Mouse (Mus musculus): ENCODE measurements at regions not wholly inside any gene's neighbourhood (a gene's known extent, or its start where the extent isn't known, plus 50 kb on each side); places are given as distances from the start of the nearest gene placed in this dataset.

DNA sequence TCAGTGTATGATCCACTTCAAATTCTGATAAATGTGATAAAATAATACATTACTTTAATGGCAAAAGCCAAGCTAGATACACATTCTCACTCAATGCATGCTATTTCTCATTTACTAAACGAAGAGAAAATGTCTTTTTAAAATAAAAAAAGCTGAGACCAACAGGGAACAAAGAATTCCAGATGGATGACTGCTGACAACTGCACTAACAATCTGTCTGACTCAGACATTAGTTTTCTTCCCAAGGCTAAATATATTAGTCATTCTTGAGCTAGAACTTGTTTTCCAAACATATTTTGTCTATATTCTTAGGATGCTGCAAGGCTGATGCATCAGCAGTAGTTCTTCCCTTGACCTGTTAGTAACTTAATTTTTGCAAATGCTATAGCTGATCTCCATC lies 1008.2 kb downstream of the Sis start:
- DNase-seq (ENCODE audit: low spot score in 2 of 2) = peak; percentile 28 to 77

DNA sequence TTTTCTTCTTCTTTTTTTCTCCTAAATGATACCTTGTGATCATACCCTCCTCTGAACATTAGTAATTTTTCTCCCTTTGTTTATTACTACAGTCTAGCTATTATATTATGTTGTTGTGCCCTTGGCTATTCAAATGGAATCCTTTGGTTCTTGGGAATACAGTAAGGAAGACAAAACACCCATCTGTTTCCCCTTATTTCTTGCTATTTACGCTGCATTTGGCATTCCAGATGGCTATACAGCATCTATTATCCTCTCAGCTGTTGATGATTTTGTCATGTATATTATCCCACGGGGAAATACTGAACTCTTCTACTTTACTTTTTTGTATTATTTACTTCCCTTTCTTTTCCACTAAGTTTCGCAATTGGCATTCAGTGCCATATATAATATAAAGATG lies 1047.8 kb downstream of the Sis start:
- DNase-seq (ENCODE audit: low spot score in 2 of 2) = peak in 1 of 2 experiments; percentile 41

DNA sequence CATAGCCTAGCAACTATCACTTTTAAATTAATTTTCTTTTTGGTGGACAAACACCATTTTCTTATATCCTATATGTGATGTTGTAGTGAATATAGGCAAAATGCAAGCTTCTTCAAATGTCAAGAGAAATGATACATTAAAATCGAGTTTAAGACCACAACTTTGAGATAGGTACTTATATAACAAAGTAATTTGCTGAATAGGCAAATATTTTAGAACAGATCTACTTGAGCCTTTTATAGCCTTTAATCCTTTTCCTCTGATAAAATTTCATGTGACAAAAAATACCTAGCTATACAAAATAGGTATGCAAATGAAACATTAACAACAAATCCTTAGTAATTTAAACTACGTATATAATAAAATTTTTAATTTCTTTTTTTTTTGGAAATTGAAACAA lies 1053.9 kb downstream of the Sis start:
- DNase-seq (ENCODE audit: low spot score in 2 of 2) = no peak

DNA sequence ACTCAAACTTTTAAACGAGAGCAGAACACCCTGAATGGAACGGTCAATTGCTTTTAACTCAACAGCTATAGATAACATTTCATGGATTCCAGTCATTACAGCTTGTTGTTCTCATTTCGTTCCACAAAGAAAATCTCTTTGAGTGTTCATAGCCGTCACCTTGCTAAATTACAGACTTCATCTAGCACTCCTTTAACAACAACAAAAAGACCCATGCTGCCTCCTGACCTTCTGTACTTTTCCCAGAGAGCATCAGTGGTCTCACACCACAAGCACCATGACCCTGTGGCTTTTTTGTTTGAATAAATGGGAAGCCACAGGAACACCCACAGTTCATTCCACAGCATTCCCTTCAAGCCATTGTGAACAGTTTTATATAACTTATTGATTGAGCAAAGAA lies 1058.4 kb downstream of the Sis start:
- DNase-seq (ENCODE audit: low spot score in 2 of 2) = no peak

DNA sequence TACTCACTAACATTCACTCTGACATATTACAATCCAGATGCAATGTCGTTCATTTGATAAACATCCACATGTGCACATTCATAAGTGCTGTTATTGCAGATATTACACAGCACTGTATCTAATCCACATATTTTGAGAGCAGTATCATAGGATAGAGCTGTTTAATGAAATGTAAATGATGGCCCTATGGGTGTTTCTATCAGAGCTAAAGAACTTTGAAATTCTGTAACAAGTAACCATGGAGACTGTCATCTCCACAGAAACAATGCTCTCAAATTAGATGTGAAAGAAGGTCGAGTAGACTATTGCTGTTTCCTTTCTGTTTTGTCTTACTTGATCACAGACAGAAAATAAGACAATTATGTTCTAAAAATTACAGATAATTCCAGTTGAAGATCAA lies 1103.0 kb downstream of the Sis start:
- no peak for DNase-seq (ENCODE audit: low spot score in 2 of 2)

DNA sequence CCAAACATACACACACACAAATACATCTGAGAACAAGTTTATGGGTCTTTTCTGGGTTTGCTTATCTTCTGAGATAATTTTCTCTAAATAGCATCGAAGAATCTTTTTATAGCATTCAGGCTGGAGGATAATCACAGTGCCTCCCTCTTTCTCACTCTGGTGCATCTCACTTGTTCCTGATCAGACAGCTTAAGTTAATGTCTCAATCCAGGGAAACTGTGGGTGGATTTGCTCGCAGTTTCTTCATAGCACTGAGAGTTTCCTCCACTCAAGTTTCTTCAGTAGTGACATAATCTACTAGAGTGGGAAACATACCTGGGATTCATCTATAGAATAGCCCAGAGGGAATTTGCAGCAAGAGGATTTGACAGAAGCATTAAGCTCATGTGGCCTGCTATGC lies 1131.6 kb downstream of the Sis start:
- DNase-seq (ENCODE audit: low spot score in 2 of 2) = no peak
